Mouse (Mus musculus) liver, adult 2 months (tissue): ENCODE measurements around the gene Chka. TPM values are rescaled to one million over a fixed set of nuclear protein-coding genes. Genes with fewer than 3 reads are reported as not detected.
A peak's percentile ranks its signal among the peaks of the same experiment; 100 is the strongest.

Experiments used
- DNase-seq: peaks from one replicate; pipeline ENCODE4 v3.0.0-alpha.2; 2011; ENCODE audit warnings: low read depth, low spot score; ENCODE audit errors: extremely low read depth
- H3K27ac ChIP-seq: fragments of 200-500 bp; replicated peaks from 2 replicates; pipeline ENCODE4 v1.5.1; 2012; ENCODE audit warnings: low read depth, mild to moderate bottlenecking, control low read depth, inconsistent platforms, low read length; ENCODE audit not compliant: insufficient read depth
- H3K27me3 ChIP-seq: fragments of 200-500 bp; 2 replicates; pipeline ENCODE4 v1.6.1; 2012; ENCODE audit warnings: mild to moderate bottlenecking, moderate library complexity, low read length, inconsistent platforms; ENCODE audit not compliant: control insufficient read depth, insufficient read depth
- H3K36me3 ChIP-seq: fragments of 200-500 bp; 2 replicates; pipeline ENCODE4 v1.6.1; 2012; ENCODE audit warnings: low read length, inconsistent platforms; ENCODE audit not compliant: control insufficient read depth, insufficient read depth
- H3K4me1 ChIP-seq: fragments of 200-500 bp; 2 replicates; pipeline ENCODE4 v1.6.1; 2011; ENCODE audit warnings: low read length; ENCODE audit not compliant: control insufficient read depth, insufficient read depth
- H3K4me3 ChIP-seq: fragments of 200-500 bp; 2 replicates; pipeline ENCODE4 v1.5.1; 2011; ENCODE audit warnings: low read depth, mild to moderate bottlenecking, control low read depth, low read length, moderate library complexity; ENCODE audit not compliant: insufficient read depth
- H3K79me2 ChIP-seq: fragments of 200-500 bp; 2 replicates; pipeline ENCODE4 v1.6.1; 2012; ENCODE audit warnings: inconsistent platforms, mild to moderate bottlenecking, low read length, moderate library complexity; ENCODE audit not compliant: control insufficient read depth, insufficient read depth
- H3K9ac ChIP-seq: fragments of 200-500 bp; 2 replicates; pipeline ENCODE4 v1.6.1; 2012; ENCODE audit warnings: low read depth, mild to moderate bottlenecking, control low read depth, inconsistent platforms, low read length
- CTCF ChIP-seq: fragments of 200-500 bp; IDR thresholded peaks from 2 replicates; pipeline ENCODE4 v1.5.1; 2011; ENCODE audit warnings: low read depth, low read length, control low read depth
- POLR2A ChIP-seq: fragments of 200-500 bp; IDR thresholded peaks from 2 replicates; pipeline ENCODE4 v1.6.1; 2011; ENCODE audit warnings: low read length, control low read depth; ENCODE audit not compliant: insufficient read depth; ENCODE audit errors: extremely low read depth
- WGBS: fragments of 180-500 bp; shearing (Covaris S2); methylation state at CpG from one replicate; pipeline ENCODE4 v1.1.7; 2018; 5-methylcytosine and 5-hydroxymethylcytosine counted together
- polyA plus RNA-seq: library from polyadenylated mRNA; depleted of rRNA; stranded (reverse); fragments of >200 nt; gene quantifications from 2 replicates; pipeline ENCODE4 v1.2.3, GENCODE M21; 2012
- total RNA-seq: library from RNA; depleted of rRNA; stranded (reverse); fragments of >200 nt; gene quantifications from 2 replicates; pipeline ENCODE4 v1.2.3, GENCODE M21; 2014

Gene Chka
- total and polyA plus RNA-seq, 2 experiments: 11.9 to 56.7 TPM

DNA sequence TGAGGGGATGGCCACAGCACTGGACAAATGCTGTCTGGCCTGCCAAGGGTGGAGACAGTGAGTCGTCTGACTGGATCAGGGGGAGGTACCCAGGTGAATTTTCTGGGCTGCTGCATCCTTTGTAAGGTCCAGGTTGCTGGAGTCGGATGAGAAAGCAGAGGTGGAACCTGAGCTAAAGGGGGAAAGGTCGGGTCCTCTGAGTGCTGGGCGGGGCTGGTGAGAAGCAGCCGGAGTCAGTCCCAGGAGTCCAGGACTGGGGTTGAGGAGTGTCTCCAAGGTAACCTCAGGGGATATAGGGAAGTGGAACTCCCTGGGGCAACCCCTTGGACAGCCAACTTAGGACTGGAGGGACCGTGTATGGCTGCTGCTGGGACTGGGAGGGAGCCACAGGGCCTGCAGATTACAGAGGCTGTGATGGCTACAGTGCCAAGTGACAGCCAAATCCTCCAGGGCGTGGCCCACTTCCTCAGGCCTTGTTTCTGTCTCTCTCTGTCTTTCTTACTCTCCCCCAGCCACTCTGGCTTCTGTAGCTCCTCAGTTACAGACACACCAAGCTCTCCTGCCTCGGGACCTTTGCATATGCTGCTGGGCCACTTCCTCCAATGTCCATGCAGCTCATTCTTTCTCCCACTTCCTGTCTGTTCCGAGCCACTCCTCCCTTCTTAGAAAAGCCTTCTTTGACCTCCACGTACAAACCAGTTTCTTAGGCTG is 71.2 kb downstream of the Chka start:
- Histone ChIP-seq H3K4me3 (no peak overlapping the region), H3K27me3 (no peaks in the 10 kb centered on the region), H3K36me3 (no peaks in the 10 kb centered on the region), H3K9ac (no peak overlapping the region), H3K4me1 (peaks cover 2% of the 10 kb centered on the region; the same call in 1 of the 2 replicates), H3K79me2 (no peaks in the 10 kb centered on the region), H3K27ac (peak overlapping the region; percentile 10; the same call in 1 of the 2 replicates)
- no peak for TF ChIP-seq POLR2A
- no peak for TF ChIP-seq CTCF
- 68% methylated on average over 10 of the region's 10 CpGs for WGBS
- DNase-seq: no peak

DNA sequence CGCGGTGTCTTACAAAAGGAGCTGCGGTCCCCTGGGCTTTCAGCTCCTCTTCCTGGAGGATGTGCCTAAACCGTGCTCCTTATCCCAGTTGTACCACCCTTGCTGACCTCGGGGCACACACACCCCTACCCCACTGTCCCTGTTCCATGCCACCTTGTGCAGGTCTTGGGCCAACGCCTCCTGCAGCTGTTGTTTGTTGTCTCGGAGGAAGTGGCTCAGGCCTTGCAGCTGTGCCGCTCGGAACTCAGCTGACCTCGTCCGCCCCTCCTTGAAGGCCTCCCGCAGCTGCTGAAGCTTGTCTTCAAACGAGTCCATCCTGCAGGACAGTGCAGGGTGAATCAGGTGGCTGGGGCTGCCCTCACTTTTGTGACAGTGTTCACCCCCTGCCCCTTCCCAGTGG is 72.0 kb downstream of the Chka start:
- 72% methylated on average over 13 of the region's 13 CpGs for WGBS
- Histone ChIP-seq H3K79me2 (no peaks in the 10 kb centered on the region), H3K4me3 (no peak overlapping the region), H3K36me3 (no peaks in the 10 kb centered on the region), H3K4me1 (peaks cover 2% of the 10 kb centered on the region; the same call in 1 of the 2 replicates), H3K27me3 (no peaks in the 10 kb centered on the region), H3K9ac (no peak overlapping the region), H3K27ac (peak overlapping the region; percentile 10; the same call in 1 of the 2 replicates)
- TF ChIP-seq CTCF (no peak), POLR2A (no peak)
- DNase-seq: no peak

- no peaks in the 10 kb centered on the region for H3K36me3 ChIP-seq
- H3K4me3 ChIP-seq: no peak overlapping the region
- WGBS: 79% methylated on average over 8 of the region's 8 CpGs
- H3K4me1 ChIP-seq: peaks cover 2% of the 10 kb centered on the region; the same call in 1 of the 2 replicates
- DNase-seq: no peak
- no peak overlapping the region; the same call in 1 of the 2 replicates for H3K27ac ChIP-seq
- TF ChIP-seq POLR2A: no peak
- no peak for TF ChIP-seq CTCF
- no peaks in the 10 kb centered on the region for H3K27me3 ChIP-seq
- H3K9ac ChIP-seq: no peak overlapping the region
- no peaks in the 10 kb centered on the region for H3K79me2 ChIP-seq
Observed at GRCm38 (mm10) chr19:3924190-3924589, 72.6 kb downstream of the Chka start.

DNA sequence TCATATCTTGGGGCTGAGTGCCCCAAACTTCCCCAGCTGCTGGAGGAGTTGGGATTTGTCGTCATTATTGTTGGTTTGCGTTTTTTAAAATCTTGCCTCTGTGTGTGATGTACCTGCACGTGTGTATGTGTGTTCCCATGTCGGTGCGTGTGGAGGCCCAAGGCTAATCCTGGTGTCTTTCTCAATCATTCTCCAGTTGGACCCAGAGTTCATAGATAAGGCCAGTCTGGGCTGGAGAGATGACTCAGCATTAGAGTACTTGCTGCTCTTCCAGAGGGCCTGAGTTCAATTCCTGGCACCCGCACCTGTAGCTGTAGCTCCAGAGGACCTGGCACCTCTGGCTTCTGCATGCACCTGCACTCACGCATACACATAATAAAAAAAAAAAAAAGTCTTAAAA is 73.3 kb downstream of the Chka start:
- WGBS: 56% methylated on average over 7 of the region's 7 CpGs
- no peak overlapping the region for H3K27ac ChIP-seq

GRCm38 (mm10) chr19:3925859-3926258 is 74.3 kb downstream of the Chka start:
- H3K4me1 ChIP-seq: peaks cover 10% of the 10 kb centered on the region; the same call in 1 of the 2 replicates
- DNase-seq: no peak
- no peak overlapping the region for H3K27ac ChIP-seq
- no peaks in the 10 kb centered on the region for H3K27me3 ChIP-seq
- WGBS: 97% methylated on average over 6 of the region's 6 CpGs
- TF ChIP-seq POLR2A (no peak), CTCF (no peak)
- no peak overlapping the region for H3K9ac ChIP-seq
- H3K36me3 ChIP-seq: no peaks in the 10 kb centered on the region
- H3K79me2 ChIP-seq: no peaks in the 10 kb centered on the region
- H3K4me3 ChIP-seq: no peak overlapping the region

More for the DNA sequence above, 73.3 kb downstream of the Chka start:
- no peaks in the 10 kb centered on the region for H3K27me3 ChIP-seq
- TF ChIP-seq POLR2A (no peak), CTCF (no peak)
- H3K4me3 ChIP-seq: no peak overlapping the region
- H3K4me1 ChIP-seq: peaks cover 6% of the 10 kb centered on the region; the same call in 1 of the 2 replicates
- H3K79me2 ChIP-seq: no peaks in the 10 kb centered on the region
- H3K36me3 ChIP-seq: no peaks in the 10 kb centered on the region
- no peak overlapping the region for H3K9ac ChIP-seq
- peak; percentile 79 for DNase-seq

DNA sequence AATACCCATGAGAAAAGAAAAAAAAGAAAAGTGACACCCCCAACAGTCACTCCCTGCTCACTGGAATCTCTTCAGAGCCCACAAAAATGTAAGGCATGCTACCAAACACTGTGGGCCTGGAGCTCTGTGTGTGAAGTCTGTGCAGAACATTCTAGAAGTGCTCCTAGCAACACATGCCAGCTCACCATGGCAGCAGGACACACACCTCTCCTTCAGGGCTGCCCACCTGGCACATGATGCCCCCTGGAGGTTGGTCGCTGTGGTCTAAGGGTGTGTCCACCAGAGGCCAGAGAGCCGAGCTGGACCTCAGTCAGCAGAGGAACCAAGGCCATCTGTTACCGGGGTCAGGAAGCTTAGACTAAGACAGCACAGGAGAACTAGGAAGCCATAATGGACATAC is 74.7 kb downstream of the Chka start:
- H3K36me3 ChIP-seq: no peaks in the 10 kb centered on the region
- WGBS: 75% methylated on average over 3 of the region's 3 CpGs
- TF ChIP-seq POLR2A (no peak), CTCF (no peak)
- no peak overlapping the region for H3K27ac ChIP-seq
- H3K27me3 ChIP-seq: no peaks in the 10 kb centered on the region
- no peak for DNase-seq
- H3K4me1 ChIP-seq: peaks cover 10% of the 10 kb centered on the region; the same call in 1 of the 2 replicates
- no peak overlapping the region for H3K4me3 ChIP-seq
- H3K9ac ChIP-seq: no peak overlapping the region
- no peaks in the 10 kb centered on the region for H3K79me2 ChIP-seq
